Mouse (Mus musculus): ENCODE results near the gene Ccdc82.

The Ccdc82 gene

DNA sequence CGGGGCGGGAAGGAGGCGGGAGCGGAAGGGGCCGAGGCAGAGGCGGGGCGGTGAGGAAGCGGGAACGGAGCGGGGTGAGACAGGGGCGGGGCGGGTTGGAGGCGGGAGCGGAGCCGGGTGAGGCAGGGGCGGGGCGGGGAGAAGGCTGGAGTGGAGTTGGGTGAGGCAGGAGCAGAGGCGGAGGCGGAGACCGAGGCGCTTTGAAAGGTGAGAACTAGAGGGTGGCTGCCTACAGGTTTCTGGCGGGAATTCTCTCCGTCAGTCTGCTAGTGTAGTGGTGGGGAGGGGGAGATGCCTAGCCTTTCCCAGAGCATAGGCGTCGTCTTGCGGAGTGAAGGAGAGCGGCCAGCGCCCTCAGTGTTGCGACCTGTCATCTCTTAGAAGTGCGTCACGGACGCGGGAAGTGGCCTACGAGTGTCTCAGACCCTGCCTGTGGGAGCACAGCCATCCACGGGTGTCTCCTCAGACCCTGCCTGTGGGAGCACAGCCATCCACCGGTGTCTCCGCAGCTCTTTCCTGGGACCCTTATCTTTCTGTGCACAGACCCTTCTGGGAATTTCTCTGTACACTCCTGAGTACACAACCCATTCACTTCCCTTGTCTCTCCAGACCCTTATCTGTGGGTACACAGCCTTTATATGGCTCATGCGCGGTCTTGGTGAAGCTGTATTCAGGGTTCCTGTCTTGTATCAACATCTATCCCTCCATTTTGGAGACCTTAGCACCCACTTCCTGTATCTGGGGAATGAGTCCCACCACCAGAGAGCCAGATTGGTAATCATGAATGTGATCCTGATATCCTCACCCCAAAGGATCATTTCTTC is at the start of gene Ccdc82:
Gene Ccdc82 (plus strand): TSS at position 141 of the 824 bp plus-strand sequence.
- DNase-seq (ENCODE audit: low spot score): peak; percentile 11

DNA sequence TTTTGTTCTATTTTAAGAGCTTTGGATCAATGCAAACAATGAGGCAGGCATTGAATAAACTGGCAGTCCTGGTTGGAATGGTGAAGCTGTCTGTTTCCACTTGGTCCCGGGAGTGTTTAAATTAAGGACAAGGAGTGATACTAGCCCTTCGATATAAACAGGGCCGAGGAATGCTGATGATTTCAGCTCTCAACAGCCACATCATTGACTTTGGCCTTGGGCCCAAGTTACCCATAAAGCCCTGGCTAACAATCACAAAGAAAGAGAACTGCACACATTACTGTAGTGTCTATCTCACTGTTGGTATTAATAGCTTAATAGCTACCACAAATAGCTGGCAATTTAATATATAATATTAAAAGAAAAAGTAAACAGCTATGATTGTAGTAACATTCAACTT is 46.7 kb upstream of the Ccdc82 start:
- no peak for DNase-seq (ENCODE audit: low spot score)

DNA sequence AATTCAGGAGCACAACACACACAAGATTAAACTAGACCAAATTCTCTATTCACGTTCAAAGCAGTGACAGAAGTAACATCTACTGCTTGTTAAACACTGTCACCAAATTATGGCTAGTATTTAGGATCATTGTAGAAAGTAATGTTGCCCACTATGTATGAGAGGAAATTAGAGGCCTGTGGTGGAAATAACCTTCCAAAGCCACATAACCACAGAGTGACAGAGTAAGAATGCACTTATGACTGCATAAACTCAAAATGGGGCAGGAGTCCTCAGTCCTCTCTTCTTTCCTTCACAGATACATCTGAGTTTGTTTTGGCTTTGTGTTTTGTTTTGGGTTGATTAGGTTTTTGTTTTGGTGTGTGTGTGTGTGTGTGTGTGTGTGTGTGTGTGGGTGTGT is 43.6 kb upstream of the Ccdc82 start:
- DNase-seq (ENCODE audit: low spot score): no peak

DNA sequence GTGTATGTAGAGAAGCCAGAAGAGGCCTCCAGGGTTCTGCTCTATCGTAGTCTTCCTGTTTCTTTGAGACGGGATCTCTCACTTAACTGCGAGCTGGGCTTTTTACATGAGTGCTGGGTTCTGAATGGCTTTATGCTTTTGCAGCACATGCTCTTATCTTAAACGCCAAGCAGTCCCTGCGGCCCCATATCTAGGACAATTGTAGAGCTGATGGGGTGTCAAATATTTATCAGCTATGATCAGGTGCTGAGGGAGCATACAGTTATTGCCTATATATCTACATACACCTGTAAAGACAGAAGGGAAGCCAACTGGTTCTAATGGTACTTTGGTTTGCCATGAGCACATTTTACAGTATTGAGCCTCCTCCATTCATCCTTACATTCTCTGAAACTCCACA is 43.1 kb upstream of the Ccdc82 start:
- no peak for DNase-seq (ENCODE audit: low spot score)

DNA sequence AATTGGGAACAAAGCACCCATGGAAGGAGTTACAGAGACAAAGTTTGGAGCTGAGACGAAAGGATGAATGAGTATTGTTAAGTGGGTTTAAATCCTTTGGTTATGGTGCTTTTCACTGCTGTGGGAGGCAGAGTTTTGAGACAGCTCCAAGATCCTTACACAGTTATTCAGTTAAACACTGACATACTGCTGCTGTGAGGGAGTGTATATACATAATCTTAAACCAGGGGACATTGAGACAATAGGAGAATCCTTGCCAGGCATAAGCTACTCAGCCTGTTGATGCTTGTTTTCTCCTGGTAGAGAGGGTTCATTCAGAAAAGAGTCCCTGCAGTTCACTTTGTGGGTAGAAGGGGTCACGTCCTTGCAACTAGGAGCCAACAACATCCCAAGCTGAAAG is 40.4 kb upstream of the Ccdc82 start:
- DNase-seq (ENCODE audit: low spot score): no peak

DNA sequence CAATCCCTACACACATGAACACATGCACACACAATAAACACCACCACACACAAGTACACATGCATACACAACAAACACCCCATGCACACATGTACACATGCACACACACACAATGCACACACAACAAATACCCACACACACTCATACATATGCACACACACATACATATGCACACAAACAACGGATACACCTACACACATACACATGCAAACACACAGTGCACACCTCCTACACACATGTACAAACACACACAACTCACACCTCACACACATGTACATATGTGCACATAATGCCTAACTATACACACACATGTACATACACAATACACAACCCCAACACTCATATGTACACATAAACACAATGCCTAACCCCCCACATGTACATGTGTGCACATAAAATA is 20.9 kb upstream of the Ccdc82 start:
- no peak for DNase-seq (ENCODE audit: low spot score)

DNA sequence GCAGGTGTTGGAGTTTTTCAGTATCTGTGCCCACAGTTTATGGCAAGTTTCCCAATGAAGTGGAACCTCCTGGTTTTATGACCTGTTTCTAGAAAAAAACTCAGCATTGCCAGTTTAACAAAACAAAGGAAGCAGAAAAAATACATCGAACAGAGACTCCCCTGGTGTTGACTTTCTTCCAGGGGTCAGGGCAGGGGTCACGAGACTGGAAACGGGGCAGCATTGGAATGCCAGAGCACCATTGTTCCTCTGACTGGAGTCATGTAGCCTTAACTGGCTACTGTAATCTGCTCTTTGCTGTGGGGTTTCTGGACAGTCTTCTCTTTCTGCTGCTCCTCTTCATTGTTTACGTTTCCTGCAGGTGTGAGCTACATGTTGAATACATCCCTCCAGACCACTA is 16.2 kb upstream of the Ccdc82 start:
- no peak for DNase-seq (ENCODE audit: low spot score)

DNA sequence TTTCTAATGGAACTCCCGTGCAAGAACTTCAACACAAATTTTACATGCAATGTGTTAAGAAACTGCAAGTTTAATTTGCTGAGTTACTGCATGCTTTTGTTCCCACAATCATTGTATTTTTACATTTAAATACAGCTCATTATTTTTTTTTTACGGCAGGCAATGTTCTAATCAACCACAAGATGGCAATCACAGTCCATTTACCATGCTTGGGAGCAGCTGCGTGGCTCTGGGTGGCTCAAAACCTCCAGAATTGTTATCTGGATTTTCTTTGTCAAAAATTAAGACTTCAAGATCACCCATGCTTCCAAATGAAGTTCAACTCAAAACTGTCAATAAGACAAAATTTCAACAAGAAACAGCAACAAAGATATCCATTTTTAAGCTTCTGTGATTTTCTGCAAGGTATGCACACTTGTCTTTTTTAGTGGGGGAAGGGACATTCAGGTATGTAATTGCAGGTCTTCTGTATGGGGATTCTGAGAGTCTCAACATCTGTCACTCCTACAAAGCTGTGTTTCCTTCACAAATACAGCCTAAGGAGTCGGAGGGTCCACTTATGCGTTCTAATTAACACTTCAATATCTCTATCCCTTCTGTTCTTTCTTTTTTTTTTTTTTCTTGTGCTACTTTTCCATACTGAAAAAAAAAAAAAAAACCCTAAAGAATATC is 15.1 kb upstream of the Ccdc82 start:
- DNase-seq (ENCODE audit: low spot score): no peak

DNA sequence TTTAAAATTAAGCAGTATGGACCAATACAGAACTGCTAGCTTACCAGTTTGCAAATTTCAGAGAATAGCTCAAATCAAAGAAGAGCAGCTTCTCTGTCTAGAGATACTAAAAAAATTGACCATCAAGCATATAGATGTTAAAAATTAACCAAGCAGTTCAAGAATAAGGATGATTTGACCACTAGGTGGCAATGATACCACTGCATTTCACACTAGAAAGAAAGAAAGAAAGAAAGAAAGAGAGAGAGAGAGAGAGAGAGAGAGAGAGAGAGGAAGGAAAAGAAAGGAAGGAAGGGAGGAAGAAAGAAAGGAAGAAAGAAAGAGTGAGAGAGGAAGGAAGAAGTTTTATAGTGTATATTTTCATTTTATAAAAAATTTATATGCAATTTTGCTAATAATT is 4.4 kb upstream of the Ccdc82 start:
- DNase-seq (ENCODE audit: low spot score): no peak

DNA sequence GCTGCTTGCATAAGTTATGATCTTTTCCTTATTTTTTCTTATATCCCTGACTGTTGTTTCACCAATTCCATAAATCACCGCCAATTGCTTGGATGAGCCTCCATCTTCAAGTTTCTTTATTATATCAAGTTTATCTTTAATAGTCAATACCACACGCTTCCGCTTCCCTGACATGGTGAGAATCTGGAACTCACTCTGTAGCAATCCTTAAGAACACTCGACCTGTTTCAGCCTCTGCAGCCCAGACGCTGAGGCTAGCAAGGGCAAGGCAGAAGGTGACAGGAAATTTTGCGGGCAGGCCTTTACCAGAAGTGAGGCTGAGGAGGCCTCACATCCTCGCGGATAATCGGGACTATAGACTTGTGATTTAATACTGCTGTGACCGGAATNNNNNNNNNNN is 1.3 kb upstream of the Ccdc82 start, which contains the start of gene Jrkl:
Gene Jrkl (minus strand): TSS at position 349 of the 400 bp plus-strand sequence.
- peak; percentile 27 for DNase-seq (ENCODE audit: low spot score)

DNA sequence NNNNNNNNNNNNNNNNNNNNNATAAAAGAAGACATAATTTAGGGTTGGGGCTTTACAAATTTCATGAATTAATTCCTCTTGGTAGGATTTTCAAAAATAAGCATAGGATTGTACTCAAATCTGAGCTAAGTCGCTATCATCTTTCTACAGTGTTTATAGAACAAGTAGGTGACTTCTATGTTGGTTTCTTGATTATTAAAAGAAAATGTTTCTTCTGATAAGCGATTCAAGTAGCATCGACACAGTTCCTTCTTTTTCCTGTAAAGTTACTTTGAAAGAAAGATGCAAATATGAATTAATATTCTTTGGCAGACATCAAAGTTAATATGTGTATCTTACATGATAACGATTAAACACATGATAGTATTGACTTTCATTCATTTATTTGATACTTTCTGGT is 1.3 kb downstream of the Ccdc82 start:
- no peak for DNase-seq (ENCODE audit: low spot score)

DNA sequence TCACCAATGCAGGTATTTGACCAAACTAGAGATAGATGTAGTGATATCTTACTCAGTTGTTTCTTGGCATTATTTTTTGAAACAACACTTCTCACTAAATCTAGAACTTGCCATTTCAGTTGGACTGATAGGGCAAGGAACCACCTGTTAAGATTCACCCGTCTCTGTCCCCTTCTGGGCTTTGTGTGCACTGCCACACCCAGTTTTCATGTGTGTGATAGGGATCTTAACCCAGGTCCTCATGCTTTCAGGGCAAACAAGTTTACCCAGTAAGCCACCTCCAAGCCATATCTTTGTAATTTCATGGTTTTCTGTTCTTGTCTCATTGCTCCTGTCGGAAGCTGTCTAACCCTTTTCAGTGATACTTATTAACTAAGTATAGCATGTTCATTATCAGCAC is 4.5 kb downstream of the Ccdc82 start:
- DNase-seq (ENCODE audit: low spot score): no peak

DNA sequence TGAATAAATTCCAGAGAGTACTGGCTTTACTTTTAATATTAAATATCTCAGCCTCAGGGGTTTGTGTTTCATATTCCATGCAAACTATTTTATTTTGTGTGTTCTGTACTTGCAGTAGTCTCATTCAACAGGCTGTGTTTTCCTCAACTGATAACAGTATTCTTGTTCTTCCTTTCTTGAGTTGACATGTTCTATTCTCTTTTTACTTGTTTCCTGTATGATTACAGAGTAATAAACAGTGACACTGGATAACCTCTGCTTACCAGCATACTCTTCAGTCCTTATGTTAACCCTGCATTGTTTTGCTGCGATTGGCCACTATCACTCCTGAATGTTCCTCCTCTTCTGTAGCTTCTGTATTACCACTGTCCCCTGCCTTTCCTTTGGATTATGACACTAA is 10.0 kb downstream of the Ccdc82 start:
- no peak for DNase-seq (ENCODE audit: low spot score)

DNA sequence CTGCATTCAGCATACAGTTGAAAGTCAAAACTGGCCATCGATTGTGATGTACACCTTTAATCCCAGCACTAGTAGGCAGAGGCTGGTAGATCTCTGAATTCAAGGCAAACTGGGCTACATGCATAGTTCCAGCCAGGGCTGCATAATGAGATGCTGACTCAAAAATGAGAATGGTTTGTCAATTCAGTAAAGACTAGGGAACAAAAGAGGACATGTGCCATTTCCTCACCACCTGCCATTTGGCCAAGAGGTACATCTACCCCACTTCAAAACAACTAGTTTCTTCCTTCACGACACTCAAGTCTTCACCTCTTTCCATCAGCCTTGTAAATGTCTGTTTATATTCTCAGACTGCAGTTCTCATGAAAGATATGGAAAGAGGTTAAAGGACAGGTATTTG is 11.4 kb downstream of the Ccdc82 start:
- no peak for DNase-seq (ENCODE audit: low spot score)

DNA sequence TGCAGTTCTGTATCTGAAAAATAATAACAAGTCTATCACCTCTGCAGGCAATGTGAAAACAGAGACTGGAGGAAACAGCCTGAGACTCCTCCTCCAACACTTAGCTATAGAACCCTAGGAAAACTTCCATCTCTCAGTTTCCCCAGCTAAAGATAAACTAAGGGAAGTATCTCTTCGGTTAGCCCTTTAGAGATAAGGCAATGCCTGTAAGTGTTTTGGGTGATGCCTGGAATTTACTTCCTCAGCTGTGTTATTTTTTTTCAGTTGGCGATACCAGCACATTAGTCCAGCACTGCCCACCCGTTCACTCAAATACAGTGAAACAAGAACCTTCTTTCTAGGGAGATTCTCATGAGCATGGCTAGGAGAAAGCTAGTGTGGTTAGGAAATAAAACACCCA is 14.2 kb downstream of the Ccdc82 start:
- no peak for DNase-seq (ENCODE audit: low spot score)

DNA sequence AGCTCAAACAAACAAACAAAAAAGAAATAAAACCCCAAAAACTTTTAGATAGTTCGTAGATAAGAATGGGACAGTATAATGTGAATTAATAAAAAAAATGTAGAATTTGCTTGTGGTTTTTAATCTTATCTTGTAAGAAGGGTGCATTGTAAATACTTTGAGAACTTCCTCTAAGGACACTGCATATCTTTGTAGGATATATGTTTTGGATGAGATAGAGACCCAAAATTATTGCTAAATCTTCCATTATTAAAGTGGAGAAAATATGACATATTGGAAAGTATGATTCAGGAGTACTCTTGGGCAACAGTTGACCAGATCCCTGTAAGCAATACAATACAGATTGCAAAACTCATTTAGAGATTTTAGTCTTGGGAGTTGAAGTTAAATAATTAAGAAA is 26.5 kb downstream of the Ccdc82 start:
- DNase-seq (ENCODE audit: low spot score): no peak

DNA sequence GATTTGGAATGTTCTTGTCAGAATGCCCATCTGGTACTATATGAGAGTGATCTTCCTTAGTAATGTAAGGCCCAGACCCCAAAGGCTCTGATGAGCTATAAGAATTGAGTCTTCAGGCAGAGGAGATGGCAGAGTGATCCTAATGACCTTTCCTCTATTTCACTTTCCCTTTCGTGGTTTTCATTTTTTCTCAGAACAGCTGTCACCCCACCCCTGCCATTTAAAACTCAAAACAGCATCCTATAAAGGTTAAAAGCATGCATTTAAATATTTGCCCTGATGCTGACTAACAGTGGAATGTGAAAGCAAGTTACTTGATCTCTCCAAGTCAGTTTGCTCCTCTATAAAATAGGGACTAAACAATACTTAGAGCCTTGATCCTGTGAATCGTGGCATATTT is 40.7 kb downstream of the Ccdc82 start:
- DNase-seq (ENCODE audit: low spot score): no peak

DNA sequence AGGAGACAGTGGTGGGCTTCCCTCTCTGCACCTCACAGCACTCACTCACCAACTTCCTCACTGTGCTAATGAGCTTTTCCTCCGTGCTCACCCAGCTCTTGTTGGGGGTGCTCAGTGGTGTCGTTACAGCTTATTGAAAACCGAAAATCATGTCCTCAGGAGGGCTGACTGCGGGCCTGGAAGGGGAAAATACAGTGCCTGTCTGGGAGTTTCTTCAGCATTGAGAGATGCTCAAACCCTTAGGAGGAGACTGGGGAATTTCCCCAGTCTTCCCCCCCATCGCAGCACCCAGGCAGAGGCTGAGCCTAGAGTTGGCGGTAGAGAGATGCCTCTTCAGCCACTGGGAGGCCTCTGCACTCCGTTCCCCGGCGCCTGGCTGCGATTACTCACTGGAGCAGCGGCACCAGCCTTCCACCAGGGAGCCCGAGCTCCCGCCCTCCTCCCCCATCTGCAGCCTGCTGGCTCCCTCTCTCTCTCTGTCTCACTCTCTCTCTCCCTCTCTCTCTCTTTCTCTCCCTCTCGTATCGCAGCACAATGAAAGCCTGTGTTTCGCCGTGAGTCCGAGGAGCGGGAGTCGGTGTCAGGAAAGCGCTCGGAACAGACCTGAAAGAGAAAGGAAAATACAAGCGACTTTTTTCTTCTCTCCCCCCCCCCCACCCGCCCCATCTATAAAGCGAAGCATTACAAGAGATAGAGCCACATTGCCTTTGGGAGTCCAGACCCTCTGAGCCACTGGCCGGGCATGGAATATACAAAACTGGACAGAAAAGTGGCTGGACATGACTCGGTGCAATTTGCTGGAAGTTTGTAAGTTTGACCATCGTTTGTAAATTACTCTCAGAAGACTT is 49.7 kb downstream of the Ccdc82 start:
- peak; percentile 78 for DNase-seq (ENCODE audit: low spot score)

DNA sequence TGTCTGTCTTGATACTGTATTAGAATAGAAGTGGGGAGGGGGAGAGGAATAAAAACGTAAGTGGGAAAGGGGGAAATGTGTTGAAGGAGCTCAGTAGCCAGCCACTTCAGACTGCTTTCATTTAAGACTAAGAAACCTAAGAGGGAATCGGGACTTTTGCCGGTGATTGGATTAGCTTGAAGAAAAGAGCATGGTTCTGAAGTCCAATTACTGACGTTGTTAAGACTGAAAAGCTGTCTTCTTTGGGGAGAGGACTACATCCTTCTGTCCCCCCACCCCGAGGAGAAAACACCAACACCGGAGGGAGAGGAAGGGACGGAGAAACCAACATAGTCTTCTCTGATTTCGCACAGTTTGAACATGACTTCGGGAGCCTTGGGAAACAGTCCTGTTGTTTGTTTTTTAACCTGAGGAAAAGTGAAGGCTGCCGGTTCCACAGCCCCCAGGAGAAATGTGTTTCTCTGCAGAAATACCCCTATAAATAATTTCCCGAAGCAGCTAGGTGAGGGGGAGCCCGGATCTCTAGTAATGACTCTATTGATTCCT is 50.4 kb downstream of the Ccdc82 start:
- DNase-seq (ENCODE audit: low spot score): no peak

DNA sequence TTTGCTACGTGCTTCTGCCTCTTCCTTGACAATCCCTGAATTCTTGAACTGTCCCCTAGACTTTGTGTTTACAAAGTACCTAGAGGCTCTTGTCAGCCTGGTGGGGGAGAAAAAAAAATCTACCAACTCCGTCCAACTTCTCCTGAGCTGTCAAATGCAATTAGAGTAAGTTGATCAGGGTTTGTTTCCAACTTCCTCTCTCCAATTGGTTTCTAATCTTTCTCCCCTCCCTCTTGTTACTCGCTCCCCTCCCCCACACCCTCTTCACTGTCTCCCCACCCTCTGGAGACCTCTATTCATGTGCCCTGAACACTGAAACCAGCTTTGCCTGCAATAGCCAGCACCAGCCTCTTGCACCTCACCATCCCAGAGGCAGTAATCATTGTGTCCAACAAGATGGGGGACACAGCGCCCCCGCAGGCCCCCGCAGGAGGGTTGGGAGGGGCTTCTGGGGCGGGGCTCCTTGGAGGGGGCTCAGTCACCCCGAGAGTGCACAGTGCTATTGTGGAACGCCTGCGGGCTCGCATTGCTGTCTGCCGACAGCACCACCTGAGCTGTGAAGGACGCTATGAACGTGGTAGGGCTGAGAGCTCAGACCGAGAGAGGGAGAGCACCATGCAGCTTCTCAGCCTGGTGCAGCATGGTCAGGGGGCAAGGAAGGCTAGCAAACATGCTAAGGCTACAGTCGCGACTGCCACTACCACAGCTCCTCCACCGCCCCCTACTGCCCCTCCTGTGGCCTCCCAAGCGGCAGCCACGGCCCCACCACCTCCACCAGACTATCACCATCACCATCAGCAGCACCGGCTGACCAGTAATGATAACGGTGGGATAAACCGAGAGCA is 51.1 kb downstream of the Ccdc82 start, which contains the start of gene Maml2:
Gene Maml2 (plus strand): TSS at position 290 of the 845 bp plus-strand sequence.
- DNase-seq (ENCODE audit: low spot score): no peak

DNA sequence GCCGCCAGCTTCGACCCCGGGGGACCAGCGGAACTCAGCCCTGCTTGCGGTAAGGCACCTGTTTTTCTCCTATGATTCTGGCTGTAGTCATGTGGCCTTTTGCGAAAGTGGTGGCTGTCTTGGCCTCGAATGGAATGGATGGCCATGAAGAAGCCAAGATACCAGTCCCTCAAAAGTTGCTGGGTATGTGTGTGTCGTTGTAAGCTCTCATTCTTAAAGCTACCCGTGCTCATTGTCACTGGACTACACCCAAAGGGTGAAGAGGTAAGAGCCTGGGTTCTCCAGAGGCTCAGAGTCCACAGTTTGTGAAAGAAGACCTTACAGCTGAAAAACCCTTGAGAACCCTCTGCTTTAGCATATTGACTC is 51.7 kb downstream of the Ccdc82 start:
- no peak for DNase-seq (ENCODE audit: low spot score)

Data from layer of hippocampus, adult 9-10 months (tissue).